Mouse (Mus musculus) right cerebral cortex, postnatal 36 days (tissue): ENCODE results near the gene Sdhb.

Experiments used
- DNase-seq, 2 experiments: peaks; one replicate each; pipeline ENCODE4 v3.0.0; 2022; ENCODE audit warnings: low spot score in 2 of 2, mixed read lengths in 1 of 2

Gene Sdhb

DNA sequence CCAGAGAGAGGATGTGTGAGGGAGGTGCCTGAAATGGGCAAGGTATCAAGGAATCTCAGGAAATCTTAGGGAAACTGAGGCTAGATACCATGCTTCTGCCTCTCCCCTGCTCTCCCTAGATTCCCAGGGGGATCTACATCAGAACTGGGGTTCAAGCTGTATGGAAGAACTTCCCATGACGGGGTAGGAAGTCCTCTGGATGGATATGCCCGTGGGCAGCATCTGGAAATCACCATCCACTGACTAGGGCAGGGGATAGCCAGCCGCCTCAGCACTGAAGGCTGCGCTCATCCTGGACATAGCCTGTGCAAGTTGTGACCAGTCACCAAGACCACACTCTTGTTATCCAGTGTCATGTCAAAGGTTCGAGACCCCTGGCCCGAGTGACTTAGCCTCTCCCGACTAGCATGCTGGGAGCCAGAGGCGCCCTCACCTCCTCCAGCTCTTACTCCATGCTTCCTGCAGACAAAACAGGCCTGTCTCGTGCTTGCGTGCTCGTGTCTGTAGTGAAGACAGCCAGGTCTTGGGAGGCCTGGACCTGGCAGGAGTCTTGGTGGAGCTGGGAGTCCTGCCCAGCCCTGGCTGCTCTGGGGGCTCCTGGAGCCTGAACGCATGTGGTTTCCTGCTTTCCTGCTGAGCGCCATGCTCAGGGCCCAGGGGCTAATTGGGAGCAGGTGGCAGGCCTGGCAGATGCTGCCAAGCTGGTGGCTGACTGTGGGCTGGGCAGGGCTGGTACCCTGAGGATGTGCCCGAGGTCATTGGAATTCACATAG lies 50.7 kb downstream of the Sdhb start:
- DNase-seq: no peak

DNA sequence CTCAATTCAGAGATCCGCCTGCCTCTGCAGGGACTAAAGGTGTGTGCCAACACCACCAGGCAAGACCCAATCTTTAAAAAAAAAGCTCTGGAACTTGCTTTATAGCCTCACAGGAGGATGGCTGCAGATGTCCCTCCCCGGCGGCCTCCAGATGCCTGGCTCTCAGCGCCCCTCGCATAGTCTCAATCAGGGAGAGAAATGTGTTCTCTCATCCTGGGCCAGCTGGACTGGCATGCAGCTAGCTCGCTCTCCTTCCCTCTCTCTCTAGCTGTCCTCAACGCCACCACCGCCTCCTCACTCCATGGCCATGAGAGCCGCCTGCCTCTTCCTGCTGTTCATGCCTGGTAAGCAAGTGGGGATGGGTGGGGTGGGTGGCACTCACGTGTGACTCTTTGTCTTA lies 51.6 kb downstream of the Sdhb start:
- DNase-seq: no peak

DNA sequence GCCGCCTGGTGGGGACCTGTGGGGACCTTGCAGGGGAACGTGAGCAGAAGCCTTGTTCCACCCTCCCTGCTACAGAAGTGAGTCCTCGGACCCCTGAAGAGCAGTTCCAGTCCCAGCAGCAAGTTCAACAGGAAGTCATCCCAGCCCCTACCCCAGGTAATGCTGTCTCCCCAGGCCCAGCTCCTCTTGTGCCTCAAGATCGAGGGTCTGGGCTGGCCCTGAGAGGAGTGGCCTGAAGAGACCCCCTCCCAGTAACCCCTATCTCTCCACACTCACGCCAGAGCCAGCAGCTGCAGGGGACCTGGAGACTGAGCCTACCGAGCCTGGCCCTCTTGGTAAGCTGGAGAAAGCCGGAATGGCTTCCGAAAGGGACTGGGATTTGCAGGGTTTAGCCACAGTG lies 53.1 kb downstream of the Sdhb start:
- DNase-seq: no peak

DNA sequence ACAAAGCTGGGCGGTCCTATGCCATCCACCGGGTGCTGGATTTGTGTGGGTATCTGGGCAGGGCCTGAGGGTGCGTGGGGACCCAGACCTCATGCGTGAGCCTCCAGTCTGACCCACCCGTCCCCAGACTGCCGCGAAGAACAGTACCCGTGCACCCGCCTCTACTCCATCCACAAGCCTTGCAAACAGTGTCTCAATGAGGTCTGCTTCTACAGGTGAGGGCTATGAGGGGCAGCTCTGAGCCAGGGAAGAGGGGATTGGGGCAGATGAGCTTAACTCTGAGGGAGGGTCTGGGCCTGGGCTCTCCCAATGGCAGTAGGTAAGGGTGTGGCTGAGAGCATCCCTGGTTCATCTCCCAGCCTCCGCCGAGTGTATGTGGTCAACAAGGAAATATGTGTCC lies 53.9 kb downstream of the Sdhb start:
- no peak for DNase-seq

DNA sequence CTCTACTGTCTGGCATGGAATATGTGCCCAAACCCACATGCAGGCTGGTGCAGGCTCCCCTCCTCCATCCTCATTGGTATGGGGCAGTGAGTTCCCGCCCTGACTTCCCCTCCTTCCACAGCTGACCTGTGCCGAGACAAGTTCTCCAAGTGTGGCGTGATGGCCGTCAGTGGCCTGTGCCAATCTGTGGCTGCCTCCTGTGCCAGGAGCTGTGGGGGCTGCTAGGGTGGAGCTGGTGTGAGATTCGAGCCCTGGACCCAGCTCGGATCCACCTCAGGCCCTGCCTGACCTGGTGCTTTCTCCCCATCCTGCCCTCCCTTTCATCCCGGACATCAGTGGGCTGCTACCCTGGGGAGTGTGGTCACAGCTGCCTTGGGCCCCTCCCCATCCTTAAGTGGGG lies 54.4 kb downstream of the Sdhb start:
- DNase-seq: no peak

DNA sequence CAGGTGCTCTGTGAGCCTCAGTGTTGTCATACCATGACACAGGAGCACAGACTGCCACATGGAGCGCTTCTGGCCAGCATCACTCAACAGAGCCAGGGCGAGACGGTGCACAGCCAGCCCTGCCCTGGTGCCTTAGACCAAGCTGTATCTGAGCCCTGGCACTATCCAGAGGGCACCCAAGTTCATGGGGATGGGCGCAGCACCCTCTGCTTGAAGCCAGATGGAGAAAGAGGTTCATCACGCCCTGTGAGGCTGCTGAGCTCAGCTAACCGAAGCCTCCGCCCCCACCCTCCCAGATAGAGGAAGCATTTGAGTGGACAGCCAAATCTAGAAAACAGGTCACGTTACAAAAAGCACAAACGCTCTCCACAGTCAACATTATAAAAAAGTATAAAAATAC lies 55.3 kb downstream of the Sdhb start:
- DNase-seq: no peak

DNA sequence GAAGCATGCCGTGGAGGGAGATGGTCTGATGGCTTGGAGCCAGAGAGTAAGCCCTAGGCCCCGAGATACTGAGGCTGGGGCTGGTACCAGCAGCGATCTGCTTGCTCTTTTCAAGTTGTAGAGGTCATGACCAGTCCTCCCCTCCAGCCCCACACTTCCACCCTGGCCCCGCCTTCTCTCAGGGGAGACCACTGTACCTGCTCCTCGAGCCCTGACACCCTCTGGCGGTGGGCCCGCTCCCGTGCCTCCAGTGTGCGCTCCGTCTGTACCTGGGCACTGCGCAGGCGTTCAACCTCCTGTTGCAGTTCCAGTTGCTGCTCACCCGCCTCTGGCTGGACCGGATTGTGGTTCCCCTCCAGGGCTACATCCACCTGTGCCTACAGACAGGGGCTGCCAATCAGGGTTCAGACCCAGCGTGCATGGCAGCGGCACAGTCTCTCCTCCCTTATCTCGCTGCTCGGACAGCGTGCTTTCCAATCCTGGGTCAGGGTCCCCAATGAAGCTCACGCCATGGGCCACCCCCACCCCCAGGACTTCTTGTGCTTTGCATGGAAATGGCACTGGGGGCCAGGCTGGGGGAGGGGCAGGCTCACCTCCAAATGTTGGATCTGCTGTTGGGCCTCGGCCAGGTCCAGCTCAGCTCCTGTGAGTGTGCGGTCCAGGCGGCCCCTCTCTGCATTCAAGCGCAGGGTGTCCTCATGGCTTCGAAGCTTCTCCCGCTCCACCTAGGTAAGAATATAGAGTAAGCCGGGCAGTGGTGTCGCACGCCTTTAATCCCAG lies 56.8 kb downstream of the Sdhb start:
- no peak for DNase-seq

DNA sequence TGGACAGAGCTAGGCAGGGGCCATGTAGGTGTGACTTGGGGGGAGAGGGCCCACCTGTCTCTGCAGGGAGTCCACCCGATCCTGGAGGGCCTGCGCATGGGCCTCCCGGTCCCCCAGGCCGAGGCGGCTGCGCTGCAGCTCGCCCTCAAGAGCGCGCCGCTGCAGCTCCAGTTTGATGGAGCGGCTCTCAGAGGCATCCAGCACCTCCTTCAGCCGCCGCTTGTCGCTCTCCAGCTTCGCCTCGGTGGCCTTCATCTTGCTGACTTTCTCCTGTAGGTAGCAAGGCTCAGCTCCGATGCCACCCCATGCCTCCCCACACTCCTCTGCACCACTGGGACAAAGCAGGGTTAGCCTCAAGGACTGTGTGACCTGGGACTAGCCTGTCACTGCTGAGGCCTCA lies 59.2 kb downstream of the Sdhb start:
- DNase-seq: no peak

DNA sequence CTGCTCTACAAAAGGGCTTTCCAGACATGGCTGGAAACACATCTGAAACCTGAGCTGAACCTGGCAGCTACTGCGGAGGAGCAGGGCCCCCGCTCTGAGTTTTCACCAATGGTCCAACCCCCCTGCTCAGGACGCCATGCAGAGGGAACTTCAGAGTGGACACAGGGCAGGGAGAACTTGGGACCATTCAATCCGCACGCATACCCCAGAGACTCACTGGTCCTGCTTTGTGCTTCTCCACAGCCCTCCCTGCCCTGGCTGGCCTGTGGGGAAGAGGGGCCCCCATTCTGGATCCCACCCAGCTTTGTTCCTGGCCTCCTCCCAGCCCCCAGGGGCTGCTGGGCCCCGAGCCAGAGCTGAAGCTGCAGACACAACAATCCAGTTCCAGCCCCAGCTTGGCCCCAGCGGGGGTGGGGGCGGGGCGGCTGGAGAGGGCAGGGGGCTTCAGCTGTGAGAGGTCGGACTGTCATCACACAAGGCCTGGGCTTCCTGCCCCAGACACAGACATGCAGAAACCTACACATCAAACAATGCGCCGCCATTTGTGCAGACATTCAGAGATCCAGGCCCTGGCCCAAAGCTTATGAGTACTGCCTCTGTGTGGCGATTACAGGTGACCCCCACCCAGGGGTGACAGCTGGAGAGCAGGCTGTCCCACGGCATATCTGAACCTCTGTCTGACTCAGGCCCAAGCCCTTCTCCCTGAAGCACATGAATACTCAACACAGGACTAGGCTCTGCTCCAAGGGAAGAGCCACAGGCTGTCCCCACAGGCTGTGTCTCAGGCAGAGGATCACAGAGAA lies 60.0 kb downstream of the Sdhb start:
- DNase-seq: no peak

DNA sequence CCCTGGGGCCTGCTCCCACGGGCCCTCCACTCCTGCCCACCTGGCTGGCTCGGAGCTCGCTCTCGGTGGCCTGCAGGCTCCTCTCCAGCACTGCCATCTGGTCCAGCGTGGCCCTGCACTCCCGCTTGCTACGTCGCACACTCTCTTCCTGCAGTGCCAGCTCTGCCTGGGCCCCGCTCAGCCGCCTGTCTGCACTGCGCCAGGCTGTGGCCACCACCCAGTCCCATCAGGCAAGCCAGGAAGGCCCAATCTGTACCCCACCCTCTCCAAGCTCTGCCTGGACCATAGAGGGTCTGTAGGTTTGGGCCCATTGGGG lies 60.6 kb downstream of the Sdhb start:
- no peak for DNase-seq

DNA sequence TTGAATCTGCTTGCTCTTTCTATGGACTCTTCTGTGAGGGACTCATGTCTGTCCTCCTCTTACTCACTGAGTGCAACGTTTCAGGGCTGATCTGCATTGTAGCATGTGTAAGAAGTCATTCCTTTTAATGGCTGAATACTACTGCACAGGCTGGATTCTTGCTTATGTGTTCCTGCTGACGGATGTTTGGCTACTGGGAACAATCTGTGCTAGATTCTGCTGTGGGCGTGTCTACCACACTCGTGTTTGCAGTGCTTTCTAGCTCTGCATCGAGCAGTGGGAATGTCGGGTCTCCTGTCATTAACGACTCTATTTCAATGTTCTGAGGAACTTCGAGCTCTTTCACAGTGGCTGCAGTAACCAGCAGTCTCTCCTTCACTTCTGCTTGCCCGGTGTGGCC lies 63.0 kb downstream of the Sdhb start:
- DNase-seq: peak in 1 of 2 experiments; percentile 56

DNA sequence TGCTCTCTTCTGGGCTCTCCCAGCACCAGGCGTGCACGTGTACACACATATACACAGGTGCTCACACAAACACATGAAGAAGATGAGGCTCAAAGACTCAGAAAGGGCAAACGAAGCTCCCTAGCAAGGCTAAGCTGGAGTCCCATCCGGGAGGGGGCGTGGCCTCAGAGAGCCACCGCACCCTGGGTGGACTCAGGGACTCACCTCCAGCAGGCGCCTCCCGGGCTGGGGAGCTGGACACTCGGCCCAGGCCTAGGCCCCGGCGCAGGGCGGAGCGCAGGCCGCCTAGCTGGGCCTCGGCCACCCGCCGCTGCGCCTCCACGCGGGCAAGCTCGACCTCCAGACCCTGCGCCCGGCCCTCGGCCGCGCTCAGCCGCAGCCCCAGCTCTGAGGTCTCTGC lies 64.0 kb downstream of the Sdhb start:
- DNase-seq: no peak
